Mouse (Mus musculus) liver, embryonic 14.5 days (tissue): Measurements from ENCODE around the gene Nup43. TPM values are rescaled to one million over a fixed set of nuclear protein-coding genes. Genes with fewer than 3 reads are reported as not detected.
"Not testable (repeated sequence)": the region's sequence is repeated elsewhere in the genome, so short reads cannot be mapped to it uniquely, and the experiment has no call there.

Experiments used
- ATAC-seq: fragments of 200-750 bp; cut with Nextera tagmentation; 2 replicates; pipeline ENCODE4 v1.8.0; 2017; ENCODE audit warnings: moderate number of reproducible peaks, mild to moderate bottlenecking, moderate library complexity; ENCODE audit not compliant: insufficient read depth
- DNase-seq, 3 experiments: peaks; one replicate each; pipeline ENCODE4 v3.0.0-alpha.2; 2012 to 2013; ENCODE audit warnings: low read depth in 3 of 3, low spot score in 3 of 3
- H3K27ac ChIP-seq: fragments of 300-500 bp; sonication (generic); 2 replicates; pipeline ENCODE4 v1.5.1; 2014; ENCODE audit warnings: moderate library complexity, mild to moderate bottlenecking, control low read depth, inconsistent platforms
- H3K27me3 ChIP-seq: fragments of 300-500 bp; sonication (generic); 2 replicates; pipeline ENCODE4 v1.6.1; 2014; ENCODE audit warnings: mild to moderate bottlenecking, low read length, moderate library complexity; ENCODE audit not compliant: control insufficient read depth, insufficient read depth
- H3K36me3 ChIP-seq: fragments of 300-500 bp; sonication (generic); replicated peaks from 2 replicates; pipeline ENCODE4 v1.6.1; 2014; ENCODE audit warnings: low read depth; ENCODE audit not compliant: control insufficient read depth, insufficient read depth
- H3K4me1 ChIP-seq, 2 experiments: fragments of 200-500 bp in 1 of 2; fragments of 300-500 bp in 1 of 2; sonication (generic) in 1 of 2; replicated peaks; 2 replicates each; pipeline ENCODE4 v1.6.1; 2012 to 2014; ENCODE audit warnings: antibody characterized with exemption in 1 of 2, inconsistent platforms in 1 of 2, low read length in 1 of 2; ENCODE audit not compliant: control insufficient read depth in 2 of 2, insufficient read depth in 2 of 2
- H3K4me2 ChIP-seq: fragments of 300-500 bp; sonication (generic); 2 replicates; pipeline ENCODE4 v1.6.1; 2014; ENCODE audit warnings: low read depth, mild to moderate bottlenecking, control low read depth, moderate library complexity
- H3K4me3 ChIP-seq, 2 experiments: fragments of 200-500 bp in 1 of 2; fragments of 300-500 bp in 1 of 2; sonication (generic) in 1 of 2; 2 replicates each; pipeline ENCODE4 v1.5.1; 2012 to 2014; ENCODE audit warnings: low read depth in 2 of 2, low read length in 2 of 2, mild to moderate bottlenecking in 2 of 2, control low read depth in 1 of 2, inconsistent platforms in 1 of 2, moderate library complexity in 1 of 2; ENCODE audit not compliant: insufficient read depth in 1 of 2
- H3K9ac ChIP-seq: fragments of 300-500 bp; sonication (generic); replicated peaks from 2 replicates; pipeline ENCODE4 v1.6.1; 2014; ENCODE audit warnings: mild to moderate bottlenecking, control low read depth, moderate library complexity
- H3K9me3 ChIP-seq: fragments of 300-500 bp; sonication (generic); 2 replicates; pipeline ENCODE4 v1.6.1; 2016; ENCODE audit warnings: low read length, mixed read lengths; ENCODE audit not compliant: control insufficient read depth
- CTCF ChIP-seq: IDR thresholded peaks from 2 replicates; pipeline ENCODE4 v1.5.1; 2016; ENCODE audit warnings: antibody characterized with exemption, low read depth, control low read depth
- EP300 ChIP-seq: IDR thresholded peaks from 2 replicates; pipeline ENCODE4 v1.6.1; 2016; ENCODE audit warnings: antibody characterized with exemption, low read depth
- WGBS: fragments of 180-500 bp; shearing (Covaris S2); extraction: QIAGEN DNeasy Blood & Tissue Kit; methylation state at CpG from one replicate; pipeline ENCODE4 v1.1.7; 2014; ENCODE audit not compliant: insufficient replicate concordance; 5-methylcytosine and 5-hydroxymethylcytosine counted together
- polyA plus RNA-seq, 2 experiments: library from polyadenylated mRNA; depleted of rRNA in 1 of 2; stranded (reverse) in 1 of 2; unstranded in 1 of 2; fragments of >200 nt; fragmentation: Nextera tagmentation in 1 of 2; extraction: Ambion mirVana in 1 of 2; gene quantifications; 2 replicates each; pipeline versions ENCODE4 v1.2.1 to v1.2.3; 2012 to 2014

Nup43 gene
- polyA plus RNA-seq (2012; rRNA removed), result 15.7 and 19.7 TPM in 2 replicates
- 29.7 and 31.2 TPM in 2 replicates for polyA plus RNA-seq (2014; fragmentation: Nextera tagmentation; extraction: Ambion mirVana)

DNA sequence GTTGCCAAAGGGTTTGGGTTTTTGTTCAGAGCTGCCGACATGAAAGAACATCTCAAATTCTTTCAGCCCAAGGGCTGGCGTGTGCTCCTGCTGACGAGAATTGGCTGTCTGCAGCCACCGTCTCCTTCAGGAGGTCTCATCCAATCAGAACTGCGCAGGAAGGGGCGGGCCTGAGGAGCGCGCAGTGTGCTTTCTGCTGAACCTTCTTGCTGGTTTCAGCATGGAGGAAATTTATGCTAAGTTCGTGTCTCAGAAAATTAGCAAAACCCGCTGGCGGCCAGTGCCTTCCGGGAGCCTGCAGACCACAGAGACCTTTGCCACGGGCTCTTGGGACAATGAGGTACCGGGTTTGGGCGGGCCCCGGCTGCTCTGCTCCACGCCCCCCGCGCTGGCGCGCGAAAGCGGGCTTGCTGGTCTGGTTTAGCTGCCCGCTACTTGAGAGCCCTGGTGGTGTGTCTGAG lies at the start of gene Nup43:
Gene Nup43, plus strand, starts transcription at position 162 of the 461 bp plus-strand sequence.
- H3K9me3 ChIP-seq, result no peaks in the 10 kb centered on the region
- H3K4me3 ChIP-seq, result peak within 1 kb of the TSS; percentile 77 to 94
- H3K27ac ChIP-seq, result no peak within 1 kb of the TSS
- no peaks in the 10 kb centered on the region for H3K27me3 ChIP-seq
- H3K4me1 ChIP-seq, result peaks cover 11 to 20% of the 10 kb centered on the region in 2 experiments
- DNase-seq (peak; percentile 85 to 89 (median 86)), ATAC-seq (peak; percentile 67)
- no peak for TF ChIP-seq CTCF
- TF ChIP-seq EP300, result no peak
- under 1% methylated on average over 24 of the region's 24 CpGs for WGBS
- H3K9ac ChIP-seq, result peak within 1 kb of the TSS; percentile 81
- H3K4me2 ChIP-seq, result peak within 1 kb of the TSS; percentile 82
- H3K36me3 ChIP-seq, result peaks cover 5% of the 10 kb centered on the region

DNA sequence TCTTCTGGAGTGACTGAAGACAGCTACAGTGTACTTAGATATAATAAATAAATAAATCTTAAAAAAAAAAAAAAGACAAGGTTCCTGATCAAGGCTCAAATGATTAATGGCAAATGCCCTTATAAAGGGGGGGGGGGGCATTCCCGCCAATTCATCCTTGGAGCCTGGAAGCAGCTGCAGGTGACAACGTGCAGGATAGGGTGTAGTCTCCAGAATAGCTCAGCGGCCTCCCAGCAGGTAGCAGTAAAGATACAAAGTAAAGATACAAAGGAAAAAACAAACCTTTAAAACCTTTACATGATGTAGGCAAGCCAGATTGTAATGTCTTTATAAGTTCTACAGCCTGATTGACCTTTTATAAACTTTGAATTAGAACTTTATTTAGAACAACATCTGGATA lies 49.7 kb upstream of the Nup43 start:
- WGBS, result 64% methylated on average over 3 of the region's 3 CpGs
- not testable (repeated sequence) for H3K27ac ChIP-seq, H3K27me3 ChIP-seq, H3K9ac ChIP-seq, H3K4me2 ChIP-seq, DNase-seq, H3K4me3 ChIP-seq, H3K9me3 ChIP-seq, H3K4me1 ChIP-seq, ATAC-seq, H3K36me3 ChIP-seq

DNA sequence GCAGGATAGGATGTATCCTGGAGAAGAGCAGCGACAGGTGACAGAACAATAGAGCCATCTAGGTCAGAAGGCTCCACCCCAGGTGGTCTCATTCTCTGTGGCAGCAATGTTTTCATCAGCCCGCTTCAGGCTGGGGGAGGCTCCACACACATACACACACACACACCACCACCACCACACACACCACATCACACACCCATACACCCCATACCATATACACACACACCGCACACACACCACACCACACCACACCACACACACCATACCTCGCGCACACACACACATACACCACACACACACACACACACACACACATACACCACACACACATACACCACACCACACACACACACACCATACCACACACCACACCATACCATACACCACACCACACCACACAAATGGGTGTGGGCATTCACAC lies 47.5 kb upstream of the Nup43 start:
- Histone ChIP-seq H3K4me1 (peaks cover 0 to 3% of the 10 kb centered on the region in 2 experiments; a peak in 1 of 4 replicates), H3K9me3 (no peaks in the 10 kb centered on the region), H3K27me3 (no peaks in the 10 kb centered on the region), H3K9ac (no peak overlapping the region), H3K27ac (no peak overlapping the region), H3K4me3 (no peak overlapping the region), H3K36me3 (no peaks in the 10 kb centered on the region), H3K4me2 (no peak overlapping the region)
- WGBS, result 80% methylated on average over 5 of the region's 5 CpGs
- ATAC-seq (no peak), DNase-seq (no peak)
- TF ChIP-seq CTCF (no peak), EP300 (no peak)

DNA sequence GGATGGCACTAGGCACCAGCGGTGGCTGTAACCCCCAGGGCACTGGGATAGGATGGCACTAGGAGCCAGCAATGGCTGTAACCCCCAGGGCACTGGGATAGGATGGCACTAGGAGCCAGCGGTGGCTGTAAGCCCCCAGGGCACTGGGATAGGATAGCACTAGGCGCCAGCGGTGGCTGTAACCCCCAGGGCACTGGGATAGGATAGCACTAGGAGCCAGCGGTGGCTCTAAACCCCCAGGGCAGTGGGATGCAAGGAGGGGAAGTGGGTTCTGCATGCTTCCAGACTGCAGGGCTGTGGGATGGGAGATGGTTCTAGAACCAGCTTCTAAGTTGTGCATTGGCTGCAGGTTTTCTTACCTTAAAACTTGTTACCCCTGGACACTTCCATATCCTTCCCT lies 46.6 kb upstream of the Nup43 start:
- no peaks in the 10 kb centered on the region for H3K9me3 ChIP-seq
- H3K9ac ChIP-seq, result no peak overlapping the region
- no peak overlapping the region for H3K27ac ChIP-seq
- no peak overlapping the region for H3K4me3 ChIP-seq
- DNase-seq (no peak), ATAC-seq (no peak)
- WGBS, result 75% methylated on average over 5 of the region's 5 CpGs
- H3K4me2 ChIP-seq, result no peak overlapping the region
- no peaks in the 10 kb centered on the region for H3K27me3 ChIP-seq
- peaks cover 0 to 3% of the 10 kb centered on the region in 2 experiments; a peak in 1 of 4 replicates for H3K4me1 ChIP-seq
- H3K36me3 ChIP-seq, result no peaks in the 10 kb centered on the region
- no peak for TF ChIP-seq EP300
- TF ChIP-seq CTCF, result no peak

DNA sequence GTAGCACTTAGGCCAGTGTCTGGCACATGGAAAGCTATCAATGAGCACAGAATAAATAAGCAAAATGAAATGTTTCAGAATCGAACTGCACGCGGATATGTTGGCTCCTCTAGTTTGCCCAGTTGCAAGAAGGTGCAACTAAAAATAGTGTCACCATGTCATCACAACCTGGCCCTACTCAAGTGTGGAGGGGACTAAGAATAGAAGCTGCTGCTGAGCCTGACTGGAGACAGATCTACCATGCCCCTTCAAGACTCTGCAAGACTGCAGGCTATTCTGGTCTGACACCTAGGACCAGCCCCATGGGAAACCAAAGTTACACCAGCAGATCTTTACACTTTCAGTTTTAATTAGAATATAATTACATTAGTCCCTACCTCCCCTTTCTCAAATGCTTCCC lies 44.9 kb upstream of the Nup43 start:
- DNase-seq, result no peak

More for the DNA sequence above, 44.9 kb upstream of the Nup43 start:
- Histone ChIP-seq H3K4me2 (no peak overlapping the region), H3K9ac (no peak overlapping the region), H3K4me3 (no peak overlapping the region), H3K9me3 (no peaks in the 10 kb centered on the region), H3K27me3 (no peaks in the 10 kb centered on the region), H3K4me1 (peaks cover 0 to 3% of the 10 kb centered on the region in 2 experiments; a peak in 1 of 4 replicates), H3K36me3 (no peaks in the 10 kb centered on the region; the same call in 1 of the 2 replicates), H3K27ac (no peak overlapping the region)
- 76% methylated on average over 3 of the region's 3 CpGs for WGBS
- TF ChIP-seq EP300 (no peak), CTCF (no peak)
- no peak for ATAC-seq
